Mouse (Mus musculus): ENCODE measurements around the gene Cyp2f2.

Gene Cyp2f2

GRCm38 (mm10) chr7:27167475-27168094, 47.9 kb downstream of the Cyp2f2 start:
- in situ Hi-C loops (cut with MboI; ENCODE audit: low pct_unique_long_range_greater_than_20kb in 1 of 2, low sequenced_read_pairs in 2 of 2, unreplicated experiment in 1 of 2): no loop called here

- in situ Hi-C loops (cut with MboI; ENCODE audit: low pct_unique_long_range_greater_than_20kb in 1 of 2, low sequenced_read_pairs in 2 of 2, unreplicated experiment in 1 of 2): no loop called here
Observed at GRCm38 (mm10) chr7:27168371-27168770, 48.7 kb downstream of the Cyp2f2 start.

GRCm38 (mm10) chr7:27170981-27171380, 51.3 kb downstream of the Cyp2f2 start:
- in situ Hi-C loops (cut with MboI; ENCODE audit: low pct_unique_long_range_greater_than_20kb in 1 of 2, low sequenced_read_pairs in 2 of 2, unreplicated experiment in 1 of 2): no loop called here

- in situ Hi-C loops (cut with MboI; ENCODE audit: low pct_unique_long_range_greater_than_20kb in 1 of 2, low sequenced_read_pairs in 2 of 2, unreplicated experiment in 1 of 2): no loop called here
Observed at GRCm38 (mm10) chr7:27174496-27174895, 54.8 kb downstream of the Cyp2f2 start.

- in situ Hi-C loops (cut with MboI; ENCODE audit: low pct_unique_long_range_greater_than_20kb in 1 of 2, low sequenced_read_pairs in 2 of 2, unreplicated experiment in 1 of 2): no loop called here
Observed at GRCm38 (mm10) chr7:27174896-27175295, 55.2 kb downstream of the Cyp2f2 start.

GRCm38 (mm10) chr7:27177942-27178323, 58.2 kb downstream of the Cyp2f2 start:
- in situ Hi-C loops (cut with MboI; ENCODE audit: low pct_unique_long_range_greater_than_20kb in 1 of 2, low sequenced_read_pairs in 2 of 2, unreplicated experiment in 1 of 2): no loop called here

GRCm38 (mm10) chr7:27178324-27179216, 58.9 kb downstream of the Cyp2f2 start, which contains the start of gene Rab4b:
Rab4b (minus strand) TSS chr7:27178896.
- in situ Hi-C loops (cut with MboI; ENCODE audit: low pct_unique_long_range_greater_than_20kb in 1 of 2, low sequenced_read_pairs in 2 of 2, unreplicated experiment in 1 of 2): no loop called here

GRCm38 (mm10) chr7:27179217-27179918, 59.7 kb downstream of the Cyp2f2 start:
- in situ Hi-C loops (cut with MboI; ENCODE audit: low pct_unique_long_range_greater_than_20kb in 1 of 2, low sequenced_read_pairs in 2 of 2, unreplicated experiment in 1 of 2): no loop called here

- in situ Hi-C loops (cut with MboI; ENCODE audit: low pct_unique_long_range_greater_than_20kb in 1 of 2, low sequenced_read_pairs in 2 of 2, unreplicated experiment in 1 of 2): no loop called here
Observed at GRCm38 (mm10) chr7:27180036-27180435, 60.3 kb downstream of the Cyp2f2 start.

- in situ Hi-C loops (cut with MboI; ENCODE audit: low pct_unique_long_range_greater_than_20kb in 1 of 2, low sequenced_read_pairs in 2 of 2, unreplicated experiment in 1 of 2): no loop called here
Observed at GRCm38 (mm10) chr7:27180837-27181695, 61.4 kb downstream of the Cyp2f2 start, which contains the start of the genes Gm21983 and Mia. Gm21983 (minus strand) TSS chr7:27181086. Mia (minus strand) TSS chr7:27181157.

GRCm38 (mm10) chr7:27182498-27182897, 62.8 kb downstream of the Cyp2f2 start:
- in situ Hi-C loops (cut with MboI; ENCODE audit: low pct_unique_long_range_greater_than_20kb in 1 of 2, low sequenced_read_pairs in 2 of 2, unreplicated experiment in 1 of 2): no loop called here

All from mouse embryonic stem cell (cell line).